Mouse (Mus musculus) midbrain, postnatal 0 days (tissue): ENCODE results near the gene Pogz. TPM values are rescaled to one million over a fixed set of nuclear protein-coding genes. Genes with fewer than 3 reads are reported as not detected.

Experiments used
- ATAC-seq: fragments of 200-750 bp; cut with Nextera tagmentation; 2 replicates; pipeline ENCODE4 v1.8.0; 2017; ENCODE audit warnings: moderate number of reproducible peaks, mild to moderate bottlenecking, moderate TSS enrichment, moderate library complexity; ENCODE audit not compliant: low FRiP score
- DNase-seq: peaks from one replicate; pipeline ENCODE4 v3.0.0-alpha.2; 2015; ENCODE audit warnings: low spot score
- H3K27ac ChIP-seq: fragments of 300-500 bp; sonication (generic); 2 replicates; pipeline ENCODE4 v1.5.1; 2014; ENCODE audit warnings: low read depth, mild to moderate bottlenecking, low read length, mixed read lengths
- H3K27me3 ChIP-seq: fragments of 300-500 bp; sonication (generic); 2 replicates; pipeline ENCODE4 v1.6.1; 2014; ENCODE audit warnings: low read length, control low read depth, mixed read lengths; ENCODE audit not compliant: insufficient read depth
- H3K36me3 ChIP-seq: fragments of 300-500 bp; sonication (generic); 2 replicates; pipeline ENCODE4 v1.6.1; 2014; ENCODE audit warnings: low read length, control low read depth, mixed read lengths; ENCODE audit not compliant: insufficient read depth
- H3K4me1 ChIP-seq: fragments of 300-500 bp; sonication (generic); 2 replicates; pipeline ENCODE4 v1.6.1; 2014; ENCODE audit warnings: mild to moderate bottlenecking, control low read depth, antibody characterized with exemption, low read length, mixed read lengths; ENCODE audit not compliant: insufficient read depth
- H3K4me2 ChIP-seq: fragments of 300-500 bp; sonication (generic); 2 replicates; pipeline ENCODE4 v1.6.1; 2014; ENCODE audit warnings: low read depth, mild to moderate bottlenecking, low read length, mixed read lengths; ENCODE audit not compliant: poor library complexity, severe bottlenecking
- H3K4me3 ChIP-seq: fragments of 300-500 bp; sonication (generic); 2 replicates; pipeline ENCODE4 v1.5.1; 2014; ENCODE audit warnings: low read depth, mild to moderate bottlenecking, low read length, moderate library complexity
- H3K9ac ChIP-seq: fragments of 300-500 bp; sonication (generic); replicated peaks from 2 replicates; pipeline ENCODE4 v1.6.1; 2014; ENCODE audit warnings: mild to moderate bottlenecking, low read length, moderate library complexity, mixed read lengths; ENCODE audit not compliant: poor library complexity, severe bottlenecking
- H3K9me3 ChIP-seq: fragments of 300-500 bp; sonication (generic); 2 replicates; pipeline ENCODE4 v1.6.1; 2016; ENCODE audit warnings: low read length, control low read depth
- CTCF ChIP-seq: IDR thresholded peaks from 2 replicates; pipeline ENCODE4 v1.5.1; 2016; ENCODE audit warnings: antibody characterized with exemption, mild to moderate bottlenecking
- WGBS: fragments of 180-500 bp; shearing (Covaris S2); extraction: QIAGEN DNeasy Blood & Tissue Kit; methylation state at CpG from one replicate; pipeline ENCODE4 v1.1.7; 2014; 5-methylcytosine and 5-hydroxymethylcytosine counted together
- polyA plus RNA-seq: library from polyadenylated mRNA; unstranded; fragments of >200 nt; fragmentation: Nextera tagmentation; extraction: Ambion mirVana; gene quantifications from 2 replicates; pipeline ENCODE4 v1.2.1, GENCODE M21; 2015
- total RNA-seq: library from RNA; depleted of rRNA; stranded (reverse); fragments of >200 nt; gene quantifications from 2 replicates; pipeline ENCODE4 v1.2.3, GENCODE M21; 2014

Pogz gene
- total and polyA plus RNA-seq, 2 experiments from 2014 or later: 17.5 to 42.5 TPM

DNA sequence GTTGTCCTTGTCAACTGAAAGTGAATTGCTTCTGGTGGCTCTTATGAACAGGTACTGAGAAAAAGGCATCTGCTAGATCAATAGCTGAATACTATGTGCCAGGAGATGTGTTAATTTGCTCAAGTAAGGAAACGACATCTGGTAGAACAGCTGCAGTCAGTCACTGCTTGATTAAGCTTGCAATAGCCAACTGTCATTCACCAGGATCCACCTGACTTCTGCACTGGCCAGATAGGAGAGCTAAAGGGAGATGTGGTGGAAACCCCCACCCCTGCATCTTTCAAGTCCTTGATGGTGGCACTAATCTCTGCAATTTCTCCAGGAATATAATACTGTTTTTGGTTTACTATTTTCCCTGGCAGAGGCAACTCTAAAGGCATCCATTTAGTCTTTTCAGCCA lies 69.1 kb downstream of the Pogz start:
- DNase-seq (no peak), ATAC-seq (no peak)
- no peaks in the 10 kb centered on the region for H3K27me3 ChIP-seq
- no peak overlapping the region for H3K4me2 ChIP-seq
- H3K36me3 ChIP-seq: no peaks in the 10 kb centered on the region
- no peak overlapping the region for H3K4me3 ChIP-seq
- H3K27ac ChIP-seq: no peak overlapping the region
- H3K4me1 ChIP-seq: no peaks in the 10 kb centered on the region
- no peak for TF ChIP-seq CTCF
- WGBS: 50% methylated on average over 1 of the region's 1 CpGs
- no peaks in the 10 kb centered on the region for H3K9me3 ChIP-seq
- H3K9ac ChIP-seq: no peak overlapping the region

DNA sequence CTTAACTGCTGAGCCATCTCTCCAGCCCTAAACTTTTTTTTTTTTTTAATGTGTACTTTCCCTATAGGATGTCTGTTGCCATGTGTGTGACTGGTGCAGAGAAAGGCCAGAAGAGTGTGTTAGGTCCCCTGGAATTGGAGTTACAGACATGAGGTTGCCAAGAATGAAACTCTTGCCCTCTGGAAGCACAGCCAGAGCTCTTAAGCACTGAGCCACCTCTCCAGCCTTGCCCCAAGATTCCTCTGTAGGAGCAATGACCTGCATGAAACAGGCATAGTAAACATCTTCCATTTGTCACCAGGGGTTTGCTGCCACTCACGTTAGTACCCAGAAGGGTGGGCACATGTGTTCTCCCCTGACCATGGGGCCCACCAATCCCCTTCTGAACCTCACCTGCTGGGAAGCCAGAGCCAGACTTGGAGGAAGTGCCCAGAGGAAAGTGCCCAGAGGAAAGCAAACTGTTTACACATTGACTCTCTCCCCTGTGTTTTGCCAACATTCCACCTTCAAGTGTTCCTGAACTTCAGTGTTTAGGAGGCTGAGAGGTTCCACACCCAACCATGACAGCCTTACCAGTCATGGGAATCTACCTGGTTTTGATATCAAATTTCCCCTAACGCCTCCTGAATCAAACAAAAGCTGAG lies 73.8 kb downstream of the Pogz start:
- WGBS: 75% methylated on average over 2 of the region's 2 CpGs
- Histone ChIP-seq H3K36me3 (no peaks in the 10 kb centered on the region), H3K27me3 (no peaks in the 10 kb centered on the region), H3K9ac (no peak overlapping the region), H3K4me2 (no peak overlapping the region), H3K9me3 (no peaks in the 10 kb centered on the region), H3K4me1 (no peaks in the 10 kb centered on the region), H3K27ac (no peak overlapping the region), H3K4me3 (no peak overlapping the region)
- TF ChIP-seq CTCF: no peak
- DNase-seq: no peak
- no peak for ATAC-seq

DNA sequence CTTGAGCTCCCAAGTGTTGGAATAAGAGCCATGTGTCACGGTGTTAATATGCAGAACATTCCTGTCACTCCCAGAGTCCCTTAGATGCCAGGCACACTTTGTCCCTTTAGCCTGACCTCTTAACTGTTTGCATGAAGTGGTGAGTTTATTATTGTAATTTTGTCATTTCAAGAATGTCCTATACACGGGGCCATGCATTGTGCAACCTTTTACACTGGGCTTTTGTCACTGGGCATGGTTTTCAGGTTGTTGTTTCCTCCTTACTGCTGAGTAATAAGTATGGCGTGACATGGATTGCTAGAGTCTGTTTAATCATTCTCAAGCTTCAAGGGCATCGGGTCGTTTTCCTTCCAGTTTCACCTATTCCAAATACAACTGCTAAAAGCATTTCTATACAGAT lies 76.4 kb downstream of the Pogz start:
- ATAC-seq: no peak
- H3K4me3 ChIP-seq: no peak overlapping the region
- H3K4me1 ChIP-seq: no peaks in the 10 kb centered on the region
- WGBS: 76% methylated on average over 5 of the region's 5 CpGs
- no peaks in the 10 kb centered on the region for H3K36me3 ChIP-seq
- H3K27me3 ChIP-seq: no peaks in the 10 kb centered on the region
- TF ChIP-seq CTCF: no peak
- no peak for DNase-seq
- no peak overlapping the region for H3K27ac ChIP-seq
- no peaks in the 10 kb centered on the region for H3K9me3 ChIP-seq
- H3K4me2 ChIP-seq: no peak overlapping the region
- no peak overlapping the region for H3K9ac ChIP-seq

DNA sequence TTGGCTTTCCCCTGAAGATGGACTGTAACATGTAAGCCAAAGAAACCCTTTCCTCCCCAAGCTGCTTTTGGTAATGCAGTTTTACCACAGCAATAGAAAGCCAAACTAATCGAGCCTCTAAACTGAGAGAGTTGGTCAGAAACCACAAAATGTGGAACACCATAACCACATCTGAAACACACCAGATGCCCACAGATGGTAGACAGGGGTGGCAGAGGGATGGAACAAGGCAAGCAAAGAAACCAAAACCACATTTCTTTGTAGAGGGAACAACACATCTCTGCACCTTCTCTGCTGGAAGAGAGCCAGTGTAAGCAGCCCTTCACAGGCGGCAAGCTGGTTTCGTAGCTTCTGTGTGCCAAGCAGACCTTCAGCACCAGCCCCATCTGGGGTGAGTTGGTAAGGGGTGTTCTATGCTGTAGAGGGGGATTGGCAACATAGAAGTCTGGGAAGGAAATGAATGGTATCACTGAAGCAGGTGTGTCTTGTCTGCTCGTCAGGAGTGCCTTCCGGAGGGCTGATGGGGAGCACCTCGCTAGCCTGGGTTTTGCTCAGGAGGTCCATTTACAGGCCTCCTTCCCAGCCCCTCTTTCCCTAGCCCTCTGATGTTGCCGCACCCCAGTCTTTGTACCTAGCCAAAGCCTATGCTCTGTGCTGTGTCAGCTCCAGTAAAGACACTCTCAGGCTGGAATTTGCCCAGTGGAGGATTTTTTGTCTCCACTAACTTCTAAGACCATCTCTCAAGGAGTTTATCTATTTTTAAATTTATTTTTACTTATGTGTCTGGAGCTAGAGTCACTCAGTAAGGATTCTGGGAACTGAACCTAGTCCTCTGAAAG lies 78.8 kb downstream of the Pogz start:
- 85% methylated on average over 7 of the region's 7 CpGs for WGBS
- TF ChIP-seq CTCF: no peak
- Histone ChIP-seq H3K27me3 (no peaks in the 10 kb centered on the region), H3K4me3 (no peak overlapping the region), H3K4me1 (no peaks in the 10 kb centered on the region), H3K36me3 (no peaks in the 10 kb centered on the region), H3K4me2 (no peak overlapping the region), H3K9ac (no peak overlapping the region), H3K9me3 (no peaks in the 10 kb centered on the region), H3K27ac (no peak overlapping the region)
- DNase-seq: no peak
- ATAC-seq: no peak

- ATAC-seq: no peak
- DNase-seq: no peak
- H3K27ac ChIP-seq: no peak overlapping the region
These were observed 80.5 kb downstream of the Pogz start for GRCm38 (mm10) chr3:94917816-94918361.

DNA sequence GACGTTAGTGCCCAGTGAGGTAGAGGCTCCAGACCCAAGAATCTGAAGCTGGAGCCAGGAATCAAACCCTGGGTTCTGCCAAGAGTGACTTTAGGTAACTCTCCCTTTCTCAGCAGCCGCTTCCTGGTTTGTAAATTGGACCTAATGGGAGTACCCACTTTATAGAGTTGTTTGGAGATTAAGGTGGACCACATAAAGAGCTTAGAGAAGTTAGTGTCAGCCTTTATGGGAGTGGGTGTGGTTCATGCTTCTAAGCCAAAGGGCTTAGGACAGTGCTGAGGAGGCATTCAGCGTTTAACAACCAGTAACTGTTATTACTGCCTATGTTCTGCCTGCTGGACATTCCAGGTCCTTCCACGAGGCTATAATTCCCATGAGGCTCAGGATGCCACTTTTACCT lies 81.5 kb downstream of the Pogz start:
- Histone ChIP-seq H3K9me3 (no peaks in the 10 kb centered on the region), H3K4me3 (no peak overlapping the region), H3K27ac (no peak overlapping the region), H3K27me3 (no peaks in the 10 kb centered on the region), H3K36me3 (no peaks in the 10 kb centered on the region), H3K4me2 (no peak overlapping the region), H3K9ac (no peak overlapping the region), H3K4me1 (no peaks in the 10 kb centered on the region)
- TF ChIP-seq CTCF: no peak
- no peak for ATAC-seq
- 82% methylated on average over 4 of the region's 4 CpGs for WGBS
- no peak for DNase-seq

More at GRCm38 (mm10) chr3:94917816-94918361, 80.5 kb downstream of the Pogz start:
- WGBS: 41% methylated on average over 14 of the region's 14 CpGs
- H3K9me3 ChIP-seq: no peaks in the 10 kb centered on the region
- H3K4me1 ChIP-seq: no peaks in the 10 kb centered on the region
- H3K9ac ChIP-seq: no peak overlapping the region
- no peaks in the 10 kb centered on the region for H3K36me3 ChIP-seq
- no peak overlapping the region for H3K4me3 ChIP-seq
- no peak overlapping the region for H3K4me2 ChIP-seq
- TF ChIP-seq CTCF: no peak
- no peaks in the 10 kb centered on the region for H3K27me3 ChIP-seq
